Mouse (Mus musculus) hindbrain, embryonic 11.5 days (tissue): ENCODE data around the gene Shisa9. TPM values are rescaled to one million over a fixed set of nuclear protein-coding genes. Genes with fewer than 3 reads are reported as not detected.

ENCODE experiments used
- ATAC-seq: fragments of 200-750 bp; cut with Nextera tagmentation; 2 replicates; pipeline ENCODE4 v1.8.0; 2017; ENCODE audit warnings: mild to moderate bottlenecking, moderate TSS enrichment, moderate library complexity; ENCODE audit not compliant: low FRiP score
- DNase-seq: peaks from one replicate; pipeline ENCODE4 v3.0.0-alpha.2; 2015; ENCODE audit warnings: low spot score
- H3K27ac ChIP-seq: fragments of 300-500 bp; sonication (generic); 2 replicates; pipeline ENCODE4 v1.5.1; 2014; ENCODE audit warnings: mild to moderate bottlenecking, low read depth, low read length
- H3K27me3 ChIP-seq: fragments of 300-500 bp; sonication (generic); 2 replicates; pipeline ENCODE4 v1.6.1; 2014; ENCODE audit warnings: mild to moderate bottlenecking, low read length, moderate library complexity, mixed read lengths; ENCODE audit not compliant: control insufficient read depth, insufficient read depth
- H3K36me3 ChIP-seq: fragments of 300-500 bp; sonication (generic); 2 replicates; pipeline ENCODE4 v1.6.1; 2014; ENCODE audit warnings: mild to moderate bottlenecking, low read length, moderate library complexity, mixed read lengths; ENCODE audit not compliant: control insufficient read depth, insufficient read depth
- H3K4me1 ChIP-seq: fragments of 300-500 bp; sonication (generic); replicated peaks from 2 replicates; pipeline ENCODE4 v1.6.1; 2014; ENCODE audit warnings: low read length, mixed read lengths; ENCODE audit not compliant: control insufficient read depth, insufficient read depth
- H3K4me2 ChIP-seq: fragments of 300-500 bp; sonication (generic); replicated peaks from 2 replicates; pipeline ENCODE4 v1.6.1; 2014; ENCODE audit warnings: mild to moderate bottlenecking, low read depth, low read length
- H3K4me3 ChIP-seq: fragments of 300-500 bp; sonication (generic); 2 replicates; pipeline ENCODE4 v1.5.1; 2014; ENCODE audit warnings: low read depth, low read length
- H3K9ac ChIP-seq: fragments of 300-500 bp; sonication (generic); 2 replicates; pipeline ENCODE4 v1.6.1; 2014; ENCODE audit warnings: low read depth, low read length
- H3K9me3 ChIP-seq: fragments of 300-500 bp; sonication (generic); 2 replicates; pipeline ENCODE4 v1.6.1; 2016; ENCODE audit warnings: low read length; ENCODE audit not compliant: control insufficient read depth
- WGBS: fragments of 180-500 bp; shearing (Covaris S2); extraction: QIAGEN DNeasy Blood & Tissue Kit; methylation state at CpG from one replicate; pipeline ENCODE4 v1.1.7; 2014; 5-methylcytosine and 5-hydroxymethylcytosine counted together
- polyA plus RNA-seq: library from polyadenylated mRNA; unstranded; fragments of >200 nt; fragmentation: Nextera tagmentation; extraction: Ambion mirVana; gene quantifications from 2 replicates; pipeline ENCODE4 v1.2.1, GENCODE M21; 2014

Shisa9 gene
- polyA plus RNA-seq, 1 experiment from 2014 or later: 1.7 TPM

DNA sequence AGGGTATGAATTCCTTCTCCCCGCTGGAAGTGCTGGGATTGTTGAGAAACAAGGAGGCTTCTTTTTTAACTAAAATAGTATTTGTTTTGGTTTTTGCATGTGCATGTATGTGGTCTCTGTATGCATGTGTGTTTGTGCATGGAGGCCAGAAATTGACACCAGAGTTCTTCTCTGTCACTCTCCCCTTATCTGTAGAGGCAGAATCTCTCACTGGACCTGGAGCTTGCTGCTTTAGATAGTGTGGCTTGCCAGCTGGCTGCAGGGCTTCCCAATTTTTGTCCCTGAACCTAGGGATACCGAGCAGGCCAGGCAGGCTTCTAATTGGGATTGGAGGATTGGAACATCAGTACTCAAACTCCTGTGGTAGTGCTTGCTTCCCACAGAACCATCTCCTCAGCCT is 99.2 kb downstream of the Shisa9 start:
- H3K36me3 ChIP-seq: no peaks in the 10 kb centered on the region
- no peak overlapping the region for H3K4me2 ChIP-seq
- no peak overlapping the region for H3K9ac ChIP-seq
- H3K4me3 ChIP-seq: no peak overlapping the region
- WGBS: 91% methylated on average over 2 of the region's 2 CpGs
- H3K27ac ChIP-seq: no peak overlapping the region
- DNase-seq (no peak), ATAC-seq (no peak)
- H3K9me3 ChIP-seq: no peaks in the 10 kb centered on the region
- no peaks in the 10 kb centered on the region for H3K4me1 ChIP-seq
- no peaks in the 10 kb centered on the region for H3K27me3 ChIP-seq

DNA sequence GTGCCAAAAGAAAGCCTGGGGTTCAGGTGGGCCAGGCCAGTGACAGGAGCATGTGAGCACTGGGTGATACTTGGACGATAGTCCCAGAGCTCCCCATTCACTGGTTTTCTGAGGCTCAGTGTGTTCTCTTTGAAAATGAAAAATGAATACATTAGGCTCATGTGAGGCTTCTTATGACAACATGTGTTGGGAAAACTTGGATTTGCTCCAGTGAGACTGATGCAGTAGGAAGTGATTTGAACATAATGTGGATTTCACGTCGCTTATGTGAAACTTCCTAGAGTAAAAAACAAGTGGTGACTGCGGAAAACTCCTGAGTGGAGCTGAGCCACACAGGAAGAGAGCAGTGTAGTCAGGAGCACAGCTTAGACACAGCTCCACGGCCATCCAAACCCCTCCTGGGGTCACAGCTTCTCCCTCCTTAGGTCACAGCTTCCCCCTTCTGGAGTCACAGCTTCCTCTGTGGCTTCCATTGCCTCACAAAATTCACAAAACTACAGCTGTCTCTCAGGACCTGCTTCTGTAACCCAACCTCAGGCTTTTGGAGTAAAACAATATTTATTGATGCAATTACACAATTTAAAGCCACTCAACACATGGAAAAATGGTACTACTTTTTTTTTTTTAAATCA is 106.8 kb downstream of the Shisa9 start:
- Histone ChIP-seq H3K27me3 (no peaks in the 10 kb centered on the region), H3K9me3 (no peaks in the 10 kb centered on the region), H3K4me1 (no peaks in the 10 kb centered on the region), H3K36me3 (no peaks in the 10 kb centered on the region), H3K4me2 (no peak overlapping the region), H3K9ac (no peak overlapping the region), H3K4me3 (no peak overlapping the region), H3K27ac (no peak overlapping the region)
- WGBS: 78% methylated on average over 5 of the region's 5 CpGs
- no peak for DNase-seq
- no peak for ATAC-seq

DNA sequence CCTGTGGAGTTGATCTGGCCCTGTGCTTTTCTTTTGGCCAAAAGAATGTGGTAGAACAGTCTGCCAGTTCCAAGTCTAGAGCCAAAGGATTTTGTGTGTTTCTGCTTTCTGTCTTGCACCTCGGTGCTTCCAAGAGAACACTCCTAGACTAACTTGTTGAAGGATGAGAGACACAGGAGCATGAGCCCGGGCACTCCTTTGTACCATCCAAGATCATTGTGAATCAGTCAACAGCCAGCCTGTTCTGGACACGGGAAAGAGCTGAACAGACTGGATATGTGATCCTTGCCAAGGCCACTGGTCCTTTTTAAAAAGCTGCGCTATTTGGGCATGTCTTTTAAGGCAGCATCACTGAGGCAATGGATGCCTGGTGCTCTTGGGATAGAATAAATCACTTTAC is 109.3 kb downstream of the Shisa9 start:
- Histone ChIP-seq H3K27me3 (no peaks in the 10 kb centered on the region), H3K36me3 (no peaks in the 10 kb centered on the region), H3K27ac (no peak overlapping the region), H3K4me3 (no peak overlapping the region), H3K4me2 (no peak overlapping the region), H3K9ac (no peak overlapping the region), H3K4me1 (no peaks in the 10 kb centered on the region), H3K9me3 (no peaks in the 10 kb centered on the region)
- DNase-seq: no peak
- WGBS: 86% methylated on average over 4 of the region's 4 CpGs
- ATAC-seq: no peak

DNA sequence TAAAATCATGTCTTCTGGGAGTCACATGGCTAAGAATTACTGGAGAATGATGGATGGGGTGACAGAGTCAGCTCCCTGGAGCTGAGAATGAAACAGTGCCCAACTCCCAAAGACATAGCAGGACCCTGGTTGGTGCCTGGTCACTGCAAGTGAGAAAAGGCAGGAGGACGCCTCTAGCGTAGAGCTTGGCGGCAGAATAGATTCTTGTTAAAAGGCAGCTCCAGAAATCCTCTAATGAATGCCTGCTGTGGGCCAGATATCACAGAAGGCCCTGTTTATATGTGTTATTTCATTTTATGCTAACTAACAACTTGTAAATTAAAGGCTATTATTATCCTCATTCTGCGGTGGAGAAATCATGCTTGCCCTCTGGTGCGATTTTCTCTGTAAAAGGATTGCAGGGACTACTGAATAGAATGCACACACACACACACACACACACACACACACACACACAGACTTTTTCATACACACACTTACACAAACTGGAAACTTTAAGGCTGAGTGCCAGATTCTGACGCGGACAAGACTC is 110.9 kb downstream of the Shisa9 start:
- Histone ChIP-seq H3K4me3 (no peak overlapping the region), H3K9me3 (no peaks in the 10 kb centered on the region), H3K27me3 (no peaks in the 10 kb centered on the region), H3K9ac (no peak overlapping the region), H3K4me2 (no peak overlapping the region), H3K27ac (no peak overlapping the region), H3K4me1 (no peaks in the 10 kb centered on the region), H3K36me3 (no peaks in the 10 kb centered on the region)
- ATAC-seq (no peak), DNase-seq (no peak)
- WGBS: 85% methylated on average over 7 of the region's 7 CpGs

DNA sequence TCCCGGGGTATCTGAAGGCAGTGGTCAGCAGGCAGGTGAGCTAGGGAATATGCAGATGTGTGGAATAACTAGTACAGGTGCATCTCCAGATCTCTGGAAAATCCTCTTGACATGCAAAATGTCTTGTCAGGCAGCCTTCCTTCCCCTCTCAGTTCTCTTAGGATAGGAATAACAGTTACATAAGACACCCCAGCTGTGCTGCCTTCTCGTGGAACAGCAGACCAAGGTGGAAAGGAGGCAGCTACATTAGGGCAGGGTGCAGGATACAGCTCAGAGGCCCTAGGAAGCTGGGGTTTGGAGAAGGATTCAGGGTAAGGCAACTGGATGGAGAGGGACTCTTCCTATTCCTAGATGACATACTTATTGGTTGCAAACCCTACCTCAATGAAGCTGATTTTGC is 111.5 kb downstream of the Shisa9 start:
- Histone ChIP-seq H3K9ac (no peak overlapping the region), H3K9me3 (no peaks in the 10 kb centered on the region), H3K4me2 (no peak overlapping the region), H3K27ac (no peak overlapping the region), H3K36me3 (no peaks in the 10 kb centered on the region), H3K27me3 (no peaks in the 10 kb centered on the region), H3K4me1 (no peaks in the 10 kb centered on the region), H3K4me3 (no peak overlapping the region)
- ATAC-seq (no peak), DNase-seq (no peak)
- WGBS: 62% methylated on average over 2 of the region's 2 CpGs

DNA sequence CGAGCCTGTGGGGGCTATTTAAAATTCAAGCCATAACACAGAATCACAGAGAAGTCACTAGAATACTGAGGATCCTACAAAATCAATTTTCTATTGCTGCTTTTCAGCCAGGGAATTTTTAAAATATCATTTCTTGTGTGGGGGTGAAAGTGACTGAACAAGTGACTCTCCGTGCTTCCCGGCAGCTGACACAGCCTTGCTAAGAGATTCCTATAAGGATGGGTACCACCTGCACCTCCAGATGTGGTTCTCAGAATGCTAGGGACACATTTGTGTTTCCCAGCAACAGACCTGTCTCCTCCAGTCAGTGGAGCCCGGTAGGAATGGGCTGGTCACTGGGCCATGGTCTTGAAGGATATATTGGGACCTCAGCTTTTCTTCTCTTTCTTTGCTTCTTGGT is 124.5 kb downstream of the Shisa9 start:
- ATAC-seq (no peak), DNase-seq (no peak)
- no peaks in the 10 kb centered on the region for H3K4me1 ChIP-seq
- H3K27me3 ChIP-seq: no peaks in the 10 kb centered on the region
- no peaks in the 10 kb centered on the region for H3K36me3 ChIP-seq
- H3K9me3 ChIP-seq: no peaks in the 10 kb centered on the region
- no peak overlapping the region for H3K4me2 ChIP-seq
- H3K9ac ChIP-seq: no peak overlapping the region
- 92% methylated on average over 4 of the region's 4 CpGs for WGBS
- no peak overlapping the region for H3K27ac ChIP-seq
- no peak overlapping the region for H3K4me3 ChIP-seq

DNA sequence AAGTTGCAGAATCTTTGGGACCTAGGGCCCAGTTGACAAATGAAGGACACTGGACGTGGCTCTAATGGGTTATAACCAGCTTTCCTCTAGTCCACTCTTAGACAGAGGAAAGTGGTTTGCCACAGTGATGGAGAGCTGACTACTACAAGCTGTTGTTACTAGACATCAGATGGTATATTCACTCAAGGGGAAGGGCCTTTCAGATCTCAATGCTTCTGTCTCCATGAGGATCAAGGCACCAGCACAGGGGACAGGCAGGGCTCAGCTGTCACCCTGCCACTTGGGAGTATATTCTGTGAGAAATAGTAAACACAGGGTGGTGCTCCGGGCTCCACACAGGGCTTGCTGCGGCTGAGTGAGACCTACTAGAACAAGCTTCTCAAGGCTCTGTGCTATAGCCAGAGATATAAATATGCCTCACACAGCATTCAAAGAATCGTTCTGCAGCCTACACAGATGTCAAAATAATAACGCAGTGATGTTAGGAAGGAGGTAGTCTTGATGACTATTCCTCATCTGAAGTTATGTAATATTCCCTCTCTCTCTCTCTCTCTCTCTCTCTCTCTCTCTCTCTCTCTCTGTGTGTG is 127.0 kb downstream of the Shisa9 start:
- WGBS: 85% methylated on average over 5 of the region's 5 CpGs
- Histone ChIP-seq H3K4me3 (no peak overlapping the region), H3K4me2 (no peak overlapping the region), H3K4me1 (no peaks in the 10 kb centered on the region), H3K36me3 (no peaks in the 10 kb centered on the region), H3K9ac (no peak overlapping the region), H3K27ac (no peak overlapping the region), H3K27me3 (0 out of 2 replicates have a peak, but pooled peaks cover 2% of the 10 kb centered on the region), H3K9me3 (no peaks in the 10 kb centered on the region)
- no peak for ATAC-seq
- no peak for DNase-seq

DNA sequence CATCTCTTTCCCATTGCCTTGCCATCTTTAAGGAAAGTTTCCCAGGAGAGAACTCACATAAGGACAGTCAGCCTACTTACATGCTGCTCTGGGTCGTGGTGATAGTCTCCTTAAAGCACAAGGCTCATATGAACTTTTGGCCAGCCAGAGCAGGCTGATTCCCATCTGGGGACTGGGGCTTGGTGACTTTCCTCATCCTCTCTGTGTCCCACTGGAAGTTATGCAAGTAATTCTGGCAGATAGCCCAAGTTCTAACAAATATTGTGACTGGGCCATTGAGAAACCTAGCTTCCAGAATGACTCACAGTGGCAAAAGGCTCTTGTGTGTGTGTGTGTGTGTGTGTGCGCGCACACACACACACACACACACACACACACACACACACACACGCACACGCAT is 130.5 kb downstream of the Shisa9 start:
- Histone ChIP-seq H3K9me3 (no peaks in the 10 kb centered on the region), H3K27ac (no peak overlapping the region), H3K9ac (no peak overlapping the region), H3K27me3 (0 out of 2 replicates have a peak, but pooled peaks cover 2% of the 10 kb centered on the region), H3K4me2 (no peak overlapping the region), H3K4me1 (no peaks in the 10 kb centered on the region), H3K4me3 (no peak overlapping the region), H3K36me3 (no peaks in the 10 kb centered on the region)
- no peak for DNase-seq
- ATAC-seq: no peak
- 88% methylated on average over 5 of the region's 5 CpGs for WGBS
